Mouse (Mus musculus) lung, postnatal 10 days (tissue): ENCODE results near the gene Smim15.

Experiments used
- DNase-seq: peaks from one replicate; pipeline ENCODE4 v3.0.0; 2021

Gene Smim15

GRCm38 (mm10) chr13:108063374-108064134 lies 19.3 kb downstream of the Smim15 start:
- peak; percentile 59 for DNase-seq

DNA sequence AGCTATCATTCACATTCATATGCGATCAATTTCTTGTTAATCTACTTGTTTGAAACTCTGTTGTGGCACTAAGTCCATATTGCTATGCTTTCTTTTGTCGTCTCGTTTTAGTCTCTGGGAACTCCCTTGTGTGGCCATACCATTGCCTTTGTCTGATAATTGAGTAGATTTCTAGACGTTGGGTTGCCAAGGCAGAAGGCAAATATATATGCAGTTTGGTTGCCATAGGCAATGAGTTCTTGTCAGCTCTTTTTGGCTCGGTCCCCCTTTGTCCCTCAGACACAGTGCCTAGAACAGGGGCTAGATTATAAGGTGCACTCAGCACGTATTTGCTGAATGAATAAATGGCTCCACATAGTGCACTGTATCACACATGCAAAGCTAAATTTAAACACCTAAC lies 20.1 kb downstream of the Smim15 start:
- DNase-seq, result no peak

DNA sequence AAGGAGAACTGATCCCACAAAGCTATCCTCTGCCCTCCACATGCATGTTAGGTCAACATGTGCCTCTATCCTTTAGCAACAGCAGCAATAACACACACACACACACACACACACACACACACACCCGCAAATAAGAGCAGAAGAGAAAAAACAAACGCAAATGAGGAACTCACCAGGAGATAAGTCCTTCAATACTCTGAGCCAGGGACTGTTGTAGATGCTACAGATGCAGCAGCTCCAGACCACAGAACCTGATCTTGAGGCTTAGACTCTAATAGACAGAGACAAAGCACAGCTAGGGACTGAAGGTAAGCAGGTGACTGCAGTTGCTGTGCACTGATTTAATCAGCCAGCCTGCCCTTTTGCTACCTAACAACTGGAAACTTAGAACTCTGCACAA lies 21.8 kb downstream of the Smim15 start:
- no peak for DNase-seq

- DNase-seq, result no peak
These were observed 24.9 kb downstream of the Smim15 start for GRCm38 (mm10) chr13:108069151-108069550.

- DNase-seq, result no peak
These were observed 25.9 kb downstream of the Smim15 start for GRCm38 (mm10) chr13:108070171-108070570.

- no peak for DNase-seq
These were observed 33.2 kb downstream of the Smim15 start for GRCm38 (mm10) chr13:108077476-108077875.

DNA sequence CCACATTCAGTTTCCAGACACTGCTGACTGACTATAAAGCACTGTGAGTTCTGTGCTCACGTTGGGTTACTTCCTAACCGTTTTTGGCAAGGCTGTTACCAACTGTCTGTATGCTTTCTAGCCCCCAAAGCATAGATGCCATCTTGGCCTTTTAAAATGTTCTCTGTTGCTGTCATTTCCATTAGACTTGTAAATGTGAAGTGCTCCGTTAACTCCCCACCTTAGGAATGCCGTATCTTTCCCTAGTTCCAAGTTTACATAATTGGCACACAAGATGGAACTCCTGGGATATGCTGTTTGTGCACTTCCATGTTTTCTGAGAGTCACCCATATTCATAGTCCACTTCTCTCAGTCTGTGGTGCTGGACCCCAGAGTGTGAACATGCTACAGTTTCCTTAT lies 33.7 kb downstream of the Smim15 start:
- no peak for DNase-seq

GRCm38 (mm10) chr13:108084086-108084485 lies 39.8 kb downstream of the Smim15 start:
- no peak for DNase-seq

DNA sequence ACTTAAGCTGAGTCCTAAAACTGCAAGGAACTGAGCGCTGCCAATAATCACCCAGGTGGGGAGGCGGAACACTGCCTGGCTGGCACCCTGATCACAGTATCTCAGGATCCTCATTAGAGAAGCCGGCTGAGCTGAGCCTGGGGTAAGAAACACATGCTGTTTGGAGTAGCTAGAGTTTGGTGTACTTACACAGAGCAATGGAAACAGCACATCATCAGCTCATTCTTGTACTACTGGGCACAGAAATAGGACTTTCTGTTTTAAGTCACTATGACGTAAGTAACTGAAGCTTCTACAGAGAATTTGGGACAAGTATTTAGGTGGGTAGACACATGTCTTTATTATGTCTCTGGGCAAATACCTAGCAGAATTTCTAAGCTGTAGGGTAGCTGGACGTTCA lies 41.8 kb downstream of the Smim15 start:
- DNase-seq, result no peak

DNA sequence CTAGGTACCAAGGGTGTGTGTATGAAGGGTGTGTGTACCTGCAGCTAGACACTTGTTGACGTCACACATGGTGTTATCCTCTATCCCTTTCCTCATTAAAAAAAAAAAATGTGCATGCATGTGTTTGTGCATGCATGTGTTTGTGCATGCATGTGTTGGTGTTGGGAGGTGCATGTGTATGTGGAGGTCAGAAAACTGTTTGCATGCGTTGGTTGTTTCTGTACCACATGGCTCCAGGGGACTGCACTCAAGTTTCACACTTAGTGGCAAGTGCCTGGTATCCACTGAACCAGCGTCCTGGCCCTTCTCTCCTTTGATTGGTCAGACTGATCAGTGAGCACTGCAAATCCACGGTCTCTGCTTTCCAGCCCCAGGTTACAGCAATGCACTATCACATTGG lies 42.5 kb downstream of the Smim15 start:
- no peak for DNase-seq

DNA sequence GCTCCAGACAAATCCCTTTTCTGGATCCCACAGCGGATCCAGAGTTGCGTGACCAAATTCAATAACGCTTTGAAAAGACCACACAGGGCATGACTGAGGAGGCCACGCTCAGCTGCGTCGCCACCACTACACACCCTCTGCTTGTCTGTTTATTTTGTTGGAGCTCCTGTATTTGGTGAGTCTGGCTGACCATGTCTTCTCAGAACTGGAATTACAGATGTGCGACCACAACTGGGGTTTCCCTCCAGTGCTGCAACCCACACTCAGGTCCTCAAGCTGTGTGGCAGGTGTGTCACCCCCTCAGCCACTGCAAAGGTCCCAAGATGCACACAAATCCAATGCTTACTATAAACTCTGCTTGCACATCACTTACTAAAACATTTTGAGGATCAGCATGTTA lies 48.0 kb downstream of the Smim15 start:
- no peak for DNase-seq

DNA sequence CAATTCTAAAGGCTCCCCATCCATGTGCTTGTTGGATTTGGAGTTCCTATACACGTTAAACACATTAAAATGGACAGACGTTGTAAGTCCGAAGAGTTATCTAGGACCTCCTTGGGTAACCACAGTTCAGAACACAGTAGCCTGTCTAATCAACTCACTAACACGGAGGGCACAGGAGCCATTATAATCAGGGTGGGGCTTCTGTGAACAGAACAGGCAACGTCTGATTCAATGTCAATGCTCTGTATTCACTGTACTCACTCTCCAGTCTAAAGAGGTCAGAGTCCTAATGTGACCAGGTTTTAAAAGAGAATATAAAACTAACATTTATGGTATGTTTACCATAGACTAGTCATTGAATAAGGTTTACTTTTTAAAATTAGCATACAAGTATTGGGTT lies 50.4 kb downstream of the Smim15 start:
- DNase-seq, result no peak

DNA sequence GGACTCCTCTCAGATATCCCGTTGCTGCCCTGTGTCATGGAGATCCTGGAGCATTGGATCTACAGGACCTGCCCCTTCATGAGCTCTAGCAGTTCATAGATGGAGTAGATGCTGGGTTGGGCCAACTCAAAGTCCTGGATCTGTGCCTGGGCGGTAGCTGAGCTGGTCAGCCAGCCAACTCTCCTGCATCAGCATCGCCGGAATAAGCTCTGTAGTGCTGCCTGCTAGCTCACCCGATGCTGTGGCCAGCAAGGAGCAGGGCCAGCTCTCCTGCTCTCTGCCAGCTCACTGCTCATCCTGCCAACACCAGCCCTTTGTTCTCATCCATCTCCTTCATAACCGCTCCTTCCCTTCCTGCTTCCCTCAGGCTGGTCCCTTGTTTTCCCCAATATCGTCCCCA lies 51.4 kb downstream of the Smim15 start:
- DNase-seq, result peak; percentile 58

DNA sequence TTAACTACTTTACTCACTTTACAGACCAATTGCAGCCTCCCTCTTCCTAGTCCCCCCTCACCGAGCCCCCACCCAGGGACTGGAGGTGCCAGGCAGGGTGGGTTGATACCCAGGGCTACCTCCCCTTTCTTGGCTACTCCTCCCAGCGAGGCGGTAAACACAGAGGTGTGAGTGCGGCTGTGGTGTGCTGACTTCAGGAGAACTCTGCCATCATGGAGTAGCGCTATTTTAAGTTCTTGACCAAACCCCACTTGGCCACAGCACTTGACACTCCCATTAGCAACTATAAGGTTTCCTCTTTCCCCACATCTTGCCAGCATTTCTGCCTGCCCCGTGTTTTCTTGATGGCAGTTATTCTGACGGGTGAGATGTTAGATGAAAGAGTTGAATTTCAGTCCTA lies 52.2 kb downstream of the Smim15 start:
- peak; percentile 12 for DNase-seq
